Mouse (Mus musculus) thymus, adult 2 months (tissue): ENCODE results near the gene Ephb1. TPM values are rescaled to one million over a fixed set of nuclear protein-coding genes. Genes with fewer than 3 reads are reported as not detected.

Source experiments
- DNase-seq: peaks from one replicate; pipeline ENCODE4 v3.0.0; 2021
- H3K27ac ChIP-seq: fragments of 200-500 bp; 2 replicates; pipeline ENCODE4 v1.5.1; 2012; ENCODE audit warnings: low read length, control low read depth; ENCODE audit not compliant: control insufficient read depth, insufficient read depth
- H3K27me3 ChIP-seq: fragments of 200-500 bp; 2 replicates; pipeline ENCODE4 v1.6.1; 2012; ENCODE audit warnings: mild to moderate bottlenecking, low read length, moderate library complexity, mixed read lengths; ENCODE audit not compliant: control insufficient read depth, insufficient read depth
- H3K36me3 ChIP-seq: fragments of 200-500 bp; 2 replicates; pipeline ENCODE4 v1.6.1; 2012; ENCODE audit warnings: mild to moderate bottlenecking, low read length, moderate library complexity; ENCODE audit not compliant: control insufficient read depth, insufficient read depth
- H3K4me1 ChIP-seq: fragments of 200-500 bp; replicated peaks from 2 replicates; pipeline ENCODE4 v1.6.1; 2012; ENCODE audit warnings: low read length; ENCODE audit not compliant: control insufficient read depth, insufficient read depth
- H3K4me3 ChIP-seq: fragments of 200-500 bp; 2 replicates; pipeline ENCODE4 v1.5.1; 2012; ENCODE audit warnings: mild to moderate bottlenecking, low read length, control low read depth, moderate library complexity; ENCODE audit not compliant: control insufficient read depth, insufficient read depth
- CTCF ChIP-seq: fragments of 200-500 bp; IDR thresholded peaks from 2 replicates; pipeline ENCODE4 v1.5.1; 2012; ENCODE audit warnings: mild to moderate bottlenecking, control low read depth, low read length, moderate library complexity, borderline replicate concordance; ENCODE audit not compliant: control insufficient read depth, poor library complexity, insufficient read depth; ENCODE audit errors: extremely low read depth
- POLR2A ChIP-seq: fragments of 200-500 bp; IDR thresholded peaks from 2 replicates; pipeline ENCODE4 v1.6.1; 2012; ENCODE audit warnings: mild to moderate bottlenecking, low read length, control low read depth, moderate library complexity; ENCODE audit not compliant: control insufficient read depth, poor library complexity, insufficient read depth; ENCODE audit errors: extremely low read depth
- WGBS: fragments of 180-500 bp; shearing (Covaris S2); methylation state at CpG from one replicate; pipeline ENCODE4 v1.1.7; 2018; 5-methylcytosine and 5-hydroxymethylcytosine counted together
- polyA plus RNA-seq: library from polyadenylated mRNA; depleted of rRNA; stranded (reverse); fragments of >200 nt; gene quantifications from 2 replicates; pipeline ENCODE4 v1.2.3, GENCODE M21; 2012

Ephb1 gene
- polyA plus RNA-seq, 1 experiment: 0.43 TPM

- DNase-seq: no peak
- 61% methylated on average over 4 of the region's 4 CpGs for WGBS
- TF ChIP-seq POLR2A (no peak), CTCF (no peak)
- Histone ChIP-seq H3K4me1 (no peaks in the 10 kb centered on the region), H3K27ac (no peak overlapping the region), H3K27me3 (no peaks in the 10 kb centered on the region; the same call in 1 of the 2 replicates), H3K4me3 (no peak overlapping the region), H3K36me3 (no peaks in the 10 kb centered on the region)
Observed at GRCm38 (mm10) chr9:102307656-102308055, 46.8 kb downstream of the Ephb1 start.

GRCm38 (mm10) chr9:102306645-102307415, 47.7 kb downstream of the Ephb1 start:
- Histone ChIP-seq H3K36me3 (no peaks in the 10 kb centered on the region), H3K4me1 (no peaks in the 10 kb centered on the region), H3K4me3 (no peak overlapping the region), H3K27me3 (no peaks in the 10 kb centered on the region; the same call in 1 of the 2 replicates), H3K27ac (no peak overlapping the region)
- WGBS: 57% methylated on average over 1 of the region's 1 CpGs
- TF ChIP-seq POLR2A (no peak), CTCF (no peak)
- no peak for DNase-seq

- Histone ChIP-seq H3K4me1 (no peaks in the 10 kb centered on the region), H3K27ac (no peak overlapping the region), H3K27me3 (no peaks in the 10 kb centered on the region; the same call in 1 of the 2 replicates), H3K4me3 (no peak overlapping the region), H3K36me3 (no peaks in the 10 kb centered on the region)
- WGBS: 81% methylated on average over 7 of the region's 7 CpGs
- DNase-seq: no peak
- no peak for TF ChIP-seq POLR2A
- TF ChIP-seq CTCF: no peak
Observed at GRCm38 (mm10) chr9:102305432-102306100, 48.9 kb downstream of the Ephb1 start.

GRCm38 (mm10) chr9:102304796-102305195, 49.7 kb downstream of the Ephb1 start:
- no peak overlapping the region for H3K27ac ChIP-seq
- H3K4me3 ChIP-seq: no peak overlapping the region
- H3K4me1 ChIP-seq: no peaks in the 10 kb centered on the region
- no peaks in the 10 kb centered on the region for H3K36me3 ChIP-seq
- no peak for DNase-seq
- TF ChIP-seq CTCF (no peak), POLR2A (no peak)
- H3K27me3 ChIP-seq: no peaks in the 10 kb centered on the region; the same call in 1 of the 2 replicates
- 55% methylated on average over 3 of the region's 3 CpGs for WGBS

GRCm38 (mm10) chr9:102303882-102304281, 50.6 kb downstream of the Ephb1 start:
- Histone ChIP-seq H3K27me3 (no peaks in the 10 kb centered on the region; the same call in 1 of the 2 replicates), H3K27ac (no peak overlapping the region), H3K4me1 (no peaks in the 10 kb centered on the region), H3K4me3 (no peak overlapping the region), H3K36me3 (no peaks in the 10 kb centered on the region)
- WGBS: 85% methylated on average over 13 of the region's 13 CpGs
- TF ChIP-seq CTCF (no peak), POLR2A (no peak)
- no peak for DNase-seq

GRCm38 (mm10) chr9:102300985-102301384, 53.5 kb downstream of the Ephb1 start:
- H3K4me1 ChIP-seq: no peaks in the 10 kb centered on the region
- H3K36me3 ChIP-seq: no peaks in the 10 kb centered on the region
- DNase-seq: no peak
- no peaks in the 10 kb centered on the region; the same call in 1 of the 2 replicates for H3K27me3 ChIP-seq
- no peak overlapping the region for H3K27ac ChIP-seq
- no peak overlapping the region for H3K4me3 ChIP-seq
- no peak for TF ChIP-seq POLR2A
- no peak for TF ChIP-seq CTCF
- WGBS: 89% methylated on average over 4 of the region's 4 CpGs
